Mouse (Mus musculus) small intestine, adult 2 months (tissue): ENCODE data around the gene Tmem218. TPM values are rescaled to one million over a fixed set of nuclear protein-coding genes. Genes with fewer than 3 reads are reported as not detected.

ENCODE experiments used
- H3K27ac ChIP-seq: fragments of 200-500 bp; 2 replicates; pipeline ENCODE4 v1.5.1; 2012; ENCODE audit warnings: low read depth, low read length, control low read depth, inconsistent platforms; ENCODE audit not compliant: insufficient read depth
- H3K27me3 ChIP-seq: fragments of 200-500 bp; 2 replicates; pipeline ENCODE4 v1.6.1; 2012; ENCODE audit warnings: mild to moderate bottlenecking, moderate library complexity, low read length, inconsistent platforms; ENCODE audit not compliant: control insufficient read depth, insufficient read depth
- H3K36me3 ChIP-seq: fragments of 200-500 bp; 2 replicates; pipeline ENCODE4 v1.6.1; 2012; ENCODE audit warnings: mild to moderate bottlenecking, low read length, control low read depth, inconsistent platforms; ENCODE audit not compliant: control insufficient read depth, insufficient read depth
- H3K4me1 ChIP-seq: fragments of 200-500 bp; 2 replicates; pipeline ENCODE4 v1.6.1; 2012; ENCODE audit warnings: low read length, inconsistent platforms, mixed read lengths; ENCODE audit not compliant: control insufficient read depth, insufficient read depth, insufficient read length
- H3K4me3 ChIP-seq: fragments of 200-500 bp; 2 replicates; pipeline ENCODE4 v1.5.1; 2012; ENCODE audit warnings: low read depth, mild to moderate bottlenecking, control low read depth, inconsistent platforms, low read length, moderate library complexity
- CTCF ChIP-seq: fragments of 200-500 bp; IDR thresholded peaks from 2 replicates; pipeline ENCODE4 v1.5.1; 2012; ENCODE audit warnings: low read depth, mild to moderate bottlenecking, control low read depth, inconsistent platforms, low read length, moderate library complexity, mixed read lengths; ENCODE audit not compliant: insufficient replicate concordance, insufficient read length; ENCODE audit errors: extremely low read depth
- POLR2A ChIP-seq: fragments of 200-500 bp; IDR thresholded peaks from 2 replicates; pipeline ENCODE4 v1.6.1; 2012; ENCODE audit warnings: low read depth, mild to moderate bottlenecking, control low read depth, inconsistent platforms, low read length, moderate library complexity
- WGBS: fragments of 180-500 bp; shearing (Covaris S2); methylation state at CpG from one replicate; pipeline ENCODE4 v1.1.7; 2018; 5-methylcytosine and 5-hydroxymethylcytosine counted together
- polyA plus RNA-seq: library from polyadenylated mRNA; depleted of rRNA; stranded (reverse); fragments of >200 nt; gene quantifications from 2 replicates; pipeline ENCODE4 v1.2.3, GENCODE M21; 2012; rRNA removed

Gene Tmem218
- polyA plus RNA-seq = 0.52 and 0.66 TPM in 2 replicates

DNA sequence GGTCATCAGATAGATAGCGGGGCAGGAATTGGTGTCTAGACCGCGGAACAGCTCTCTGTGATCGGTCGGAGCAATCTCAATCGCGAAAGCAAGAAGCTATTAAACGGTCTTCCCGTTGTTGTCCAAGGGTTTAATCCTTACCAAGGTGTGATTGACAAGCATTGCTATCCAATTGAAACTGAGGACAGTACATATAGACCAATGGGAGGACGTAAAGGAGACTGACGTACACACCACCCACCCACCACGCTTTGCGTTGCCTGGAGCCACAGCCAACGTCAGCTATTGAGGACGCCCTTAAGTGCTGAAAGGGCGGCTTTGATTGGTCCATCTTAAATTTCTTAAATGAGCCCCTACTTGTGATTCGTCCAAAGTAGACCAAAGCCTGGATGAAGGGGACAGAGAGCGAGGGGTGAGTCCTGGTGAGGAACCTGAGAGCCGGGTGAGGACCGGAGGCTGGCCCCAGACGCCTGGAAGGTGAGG lies at the start of gene Tmem218:
Gene Tmem218, plus strand, starts transcription at position 295 of the 483 bp plus-strand sequence.
- H3K27me3 ChIP-seq = no peaks in the 10 kb centered on the region
- H3K36me3 ChIP-seq = no peaks in the 10 kb centered on the region
- H3K27ac ChIP-seq = peak within 1 kb of the TSS; percentile 59
- under 1% methylated on average over 21 of the region's 21 CpGs for WGBS
- no peaks in the 10 kb centered on the region for H3K4me1 ChIP-seq
- TF ChIP-seq POLR2A (no peak; the same call in 1 of the 2 replicates), CTCF (no peak)
- H3K4me3 ChIP-seq = peak within 1 kb of the TSS; percentile 84

DNA sequence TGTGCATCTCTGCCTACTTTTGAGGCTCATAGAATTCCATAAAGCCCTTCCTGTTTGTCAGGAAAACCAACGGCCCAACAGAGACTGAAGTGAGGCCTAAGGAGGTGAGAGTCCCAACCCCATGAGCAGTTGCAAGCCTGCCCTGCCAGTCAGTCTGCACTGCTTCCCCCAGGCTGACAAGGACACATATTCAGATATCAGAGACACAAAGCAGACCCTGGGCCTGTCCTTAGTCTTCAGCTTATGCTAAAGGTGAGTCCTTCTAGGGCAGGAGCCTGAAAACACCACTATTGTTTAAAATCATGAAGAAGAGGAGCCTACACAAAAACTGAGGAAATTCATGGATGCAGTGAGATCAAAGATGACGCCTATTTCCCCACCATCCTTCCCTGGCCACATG lies 47.3 kb upstream of the Tmem218 start:
- Histone ChIP-seq H3K4me3 (no peak overlapping the region), H3K4me1 (no peaks in the 10 kb centered on the region), H3K27ac (no peak overlapping the region), H3K36me3 (no peaks in the 10 kb centered on the region), H3K27me3 (no peaks in the 10 kb centered on the region)
- TF ChIP-seq POLR2A (no peak), CTCF (no peak)
- 71% methylated on average over 2 of the region's 2 CpGs for WGBS

DNA sequence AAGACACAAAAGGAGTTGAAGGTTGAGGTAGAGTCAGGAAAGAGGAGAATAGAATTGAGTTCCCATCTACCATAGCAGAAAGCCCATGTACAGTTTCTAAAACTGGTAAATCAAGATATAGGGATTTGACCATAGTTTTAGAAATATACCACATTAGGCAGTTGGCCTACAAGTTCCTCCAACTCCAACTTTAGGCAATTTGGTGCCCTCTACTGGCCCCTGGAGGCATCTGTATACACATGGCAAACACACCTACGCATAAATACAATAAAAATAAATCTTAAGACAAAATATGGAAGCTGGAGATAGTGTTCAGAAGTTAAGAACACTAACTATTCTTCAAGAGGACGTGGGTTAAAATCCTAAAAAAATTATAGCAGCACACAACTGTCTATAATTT lies 41.1 kb upstream of the Tmem218 start:
- Histone ChIP-seq H3K36me3 (no peaks in the 10 kb centered on the region), H3K27ac (no peak overlapping the region), H3K4me3 (no peak overlapping the region), H3K27me3 (no peaks in the 10 kb centered on the region), H3K4me1 (no peaks in the 10 kb centered on the region)
- no peak for TF ChIP-seq POLR2A
- no peak for TF ChIP-seq CTCF
- 78% methylated on average over 2 of the region's 2 CpGs for WGBS

DNA sequence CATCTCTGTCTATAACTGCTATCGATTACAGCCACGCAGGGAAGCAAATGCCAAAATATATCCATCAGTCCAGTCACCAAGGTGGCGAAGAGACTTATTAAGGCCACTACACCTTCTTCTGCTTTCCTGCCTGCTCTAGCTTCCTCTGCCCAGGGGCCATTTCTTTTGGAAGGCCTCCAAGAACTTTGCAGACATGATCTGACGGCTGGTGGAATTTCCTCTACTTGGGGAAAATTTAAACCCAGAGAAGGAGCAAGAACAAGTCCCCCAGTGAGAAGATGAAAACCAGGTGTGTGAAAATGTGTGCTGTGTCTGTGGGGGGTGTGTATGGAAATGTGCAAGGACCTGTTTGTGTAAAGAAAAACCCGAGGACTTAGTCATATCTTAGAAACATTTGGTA lies 34.6 kb upstream of the Tmem218 start:
- no peak for TF ChIP-seq CTCF
- TF ChIP-seq POLR2A = no peak
- WGBS = 63% methylated on average over 5 of the region's 5 CpGs

DNA sequence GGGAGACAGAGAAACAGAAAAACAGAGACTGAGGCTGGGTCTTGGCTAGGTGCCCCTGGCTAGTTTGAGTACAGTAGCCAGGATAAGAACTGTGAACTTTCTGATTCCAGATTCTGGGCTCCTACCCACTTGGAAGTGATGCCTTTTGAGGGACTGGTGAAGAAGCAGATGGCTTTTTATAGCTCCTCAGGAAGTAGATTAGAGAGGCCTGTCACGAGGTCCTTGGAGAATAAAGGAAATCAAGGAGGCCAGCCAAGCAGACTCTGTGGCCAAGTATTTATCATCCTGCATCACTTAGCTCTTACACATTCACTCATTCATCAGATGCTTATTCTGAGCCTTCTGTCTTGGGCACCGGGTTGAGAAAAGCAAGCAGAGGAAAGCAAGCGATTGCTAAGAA lies 32.0 kb upstream of the Tmem218 start:
- H3K27ac ChIP-seq = no peak overlapping the region
- no peaks in the 10 kb centered on the region for H3K4me1 ChIP-seq
- no peak overlapping the region for H3K4me3 ChIP-seq
- 53% methylated on average over 3 of the region's 3 CpGs for WGBS
- no peaks in the 10 kb centered on the region for H3K36me3 ChIP-seq
- TF ChIP-seq POLR2A (no peak), CTCF (no peak)
- H3K27me3 ChIP-seq = no peaks in the 10 kb centered on the region

More for the DNA sequence above, 34.6 kb upstream of the Tmem218 start:
- Histone ChIP-seq H3K36me3 (no peaks in the 10 kb centered on the region), H3K4me1 (no peaks in the 10 kb centered on the region), H3K27me3 (no peaks in the 10 kb centered on the region), H3K4me3 (no peak overlapping the region), H3K27ac (no peak overlapping the region)

DNA sequence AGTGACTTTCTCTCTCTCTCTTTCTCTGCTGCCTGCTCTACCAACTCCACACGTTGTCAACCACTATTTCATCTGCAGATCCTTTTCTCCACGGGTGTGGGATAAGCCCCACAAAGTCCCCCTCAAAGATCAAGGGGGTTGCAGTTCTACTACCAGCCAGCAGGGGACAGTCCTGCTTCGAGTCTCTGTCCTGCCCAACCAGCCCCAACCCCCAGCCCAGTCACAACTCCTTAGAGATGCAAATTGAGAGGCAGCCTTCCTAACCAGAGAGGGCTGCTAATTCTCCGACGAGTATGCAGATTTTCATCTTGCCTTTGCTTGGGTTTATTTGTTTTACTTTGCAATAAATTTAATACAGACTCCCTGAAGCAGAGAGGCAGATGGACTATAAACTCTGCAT lies 30.9 kb upstream of the Tmem218 start:
- WGBS = 3% methylated on average over 5 of the region's 5 CpGs
- Histone ChIP-seq H3K4me3 (no peak overlapping the region), H3K4me1 (no peaks in the 10 kb centered on the region), H3K27ac (no peak overlapping the region), H3K36me3 (no peaks in the 10 kb centered on the region), H3K27me3 (no peaks in the 10 kb centered on the region)
- TF ChIP-seq CTCF = peak; percentile 89; the same call in 1 of the 2 replicates
- TF ChIP-seq POLR2A = no peak

DNA sequence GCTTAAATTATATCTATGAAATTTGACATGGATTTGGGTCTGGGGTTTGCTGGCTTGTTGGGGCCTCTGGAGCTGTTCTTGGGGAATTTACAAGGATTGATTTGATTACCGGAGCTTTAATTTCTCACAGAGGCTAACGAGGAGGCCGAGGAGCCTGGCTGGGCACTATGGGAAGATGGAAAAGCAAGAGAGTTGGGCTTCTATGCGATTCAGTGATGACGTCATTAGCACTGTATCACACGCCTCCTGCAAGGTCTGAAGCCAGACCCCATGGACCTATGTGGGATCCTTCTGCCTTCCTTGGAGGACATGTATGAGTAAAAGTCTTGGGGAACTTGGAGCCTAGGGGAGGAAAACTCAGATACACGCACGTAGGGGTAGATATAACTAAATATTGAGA lies 30.5 kb upstream of the Tmem218 start:
- H3K27me3 ChIP-seq = no peaks in the 10 kb centered on the region
- H3K36me3 ChIP-seq = no peaks in the 10 kb centered on the region
- no peak overlapping the region for H3K4me3 ChIP-seq
- H3K27ac ChIP-seq = no peak overlapping the region
- no peaks in the 10 kb centered on the region for H3K4me1 ChIP-seq
- WGBS = 70% methylated on average over 8 of the region's 8 CpGs
- TF ChIP-seq POLR2A (no peak), CTCF (no peak)
